Mouse (Mus musculus) adrenal gland, adult 18-20 months (tissue): ENCODE measurements around the gene Olfr1375. TPM values are rescaled to one million over a fixed set of nuclear protein-coding genes. Genes with fewer than 3 reads are reported as not detected.
"Not testable (repeated sequence)": the region's sequence is repeated elsewhere in the genome, so short reads cannot be mapped to it uniquely, and the experiment has no call there.

Source experiments
- DNase-seq, 2 experiments: peaks; one replicate each; pipeline ENCODE4 v3.0.0; 2021 to 2022; ENCODE audit warnings: low spot score in 2 of 2
- long read RNA-seq, 2 experiments: library from polyadenylated mRNA; stranded (forward); transcript quantifications; one replicate each; pipeline ENCODE4 v2.0.0; 2021
- total RNA-seq, 2 experiments: library from RNA; stranded (reverse); gene quantifications; 1 replicate in 1 of 2; 2 replicates in 1 of 2; pipeline ENCODE4 v1.2.3; 2021

Olfr1375 gene
- not detected for total RNA-seq
- long read RNA-seq, experiment 1: 0 reads
- long read RNA-seq, experiment 2: 0 reads

DNA sequence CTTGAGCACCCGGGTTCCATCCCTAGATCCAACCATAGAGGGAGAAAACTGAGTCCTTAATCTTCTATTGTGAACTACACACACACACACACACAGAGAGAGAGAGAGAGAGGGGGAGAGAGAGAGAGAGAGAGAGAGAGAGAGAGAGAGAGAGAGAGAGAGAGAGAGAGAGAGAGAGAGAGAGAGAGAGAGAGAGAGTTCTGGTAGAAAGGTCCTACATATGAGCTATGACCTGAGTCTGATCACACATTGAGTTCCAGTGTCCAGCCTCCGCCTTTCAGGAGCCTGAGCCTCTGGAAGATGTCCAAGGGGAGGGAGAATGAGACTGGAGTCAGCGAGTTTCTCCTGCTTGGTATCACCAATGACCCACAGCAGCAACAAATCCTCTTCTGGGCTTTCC lies at the start of gene Olfr1375:
Gene Olfr1375, plus strand, starts transcription at position 301 of the 400 bp plus-strand sequence.
- not testable (repeated sequence) for DNase-seq

DNA sequence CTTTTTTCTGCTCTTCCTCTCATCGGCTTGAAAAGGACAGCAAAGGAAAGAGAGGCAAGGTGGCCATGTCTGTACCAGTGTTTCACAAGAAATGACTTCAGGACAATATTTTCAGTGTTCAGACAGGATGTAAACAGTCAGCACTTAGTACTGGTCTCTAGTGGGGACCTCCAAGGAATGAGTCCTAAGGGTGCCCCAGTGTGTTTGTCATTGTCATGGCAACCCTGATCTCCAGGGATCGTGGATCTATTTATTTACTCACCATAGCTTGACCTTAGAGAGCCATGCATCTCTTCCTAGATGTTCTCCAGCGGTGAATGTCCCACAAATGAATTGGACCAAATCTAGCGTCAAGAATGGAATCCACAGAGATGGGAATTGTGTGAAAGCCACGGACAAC lies 44.6 kb upstream of the Olfr1375 start, which contains the start of gene Olfr51:
Gene Olfr51, plus strand, starts transcription at position 301 of the 400 bp plus-strand sequence.
- no peak for DNase-seq

DNA sequence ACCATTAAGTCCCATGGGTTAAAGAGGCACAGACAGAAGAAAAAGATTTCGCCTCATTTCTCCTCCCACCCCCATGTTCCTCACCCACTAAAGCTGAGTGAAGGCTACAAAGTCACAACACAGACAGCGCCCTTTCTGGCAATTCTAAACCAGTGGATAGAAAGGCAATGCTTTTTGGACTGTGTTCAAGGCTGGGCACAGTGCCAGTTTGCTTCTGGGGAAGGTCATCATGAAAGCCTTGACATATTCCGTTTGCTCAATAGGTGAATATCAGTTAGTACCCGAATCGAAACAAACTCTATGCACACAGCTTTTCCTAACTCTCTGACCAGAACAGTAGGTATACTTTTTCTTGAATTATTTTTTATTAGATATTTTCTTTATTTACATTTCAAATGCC lies 36.1 kb upstream of the Olfr1375 start:
- DNase-seq: peak; percentile 73 to 87

DNA sequence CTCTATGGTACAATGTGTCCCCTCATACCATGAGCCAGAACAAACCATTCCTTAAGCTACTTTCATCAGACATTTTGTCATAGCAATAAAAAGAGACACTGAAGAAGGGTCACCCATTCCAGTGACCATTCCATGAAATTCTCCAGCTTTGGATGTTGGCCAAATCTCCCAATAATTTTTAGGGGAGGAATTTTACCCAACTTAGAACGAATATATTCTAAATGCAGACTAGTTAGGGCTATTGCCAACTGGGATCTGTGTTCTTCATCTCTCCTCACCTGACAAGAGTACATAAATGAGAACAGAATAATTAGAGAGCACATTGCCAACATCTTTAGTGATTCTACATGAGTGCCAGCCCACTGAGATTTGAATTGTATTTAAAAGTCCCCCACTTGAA lies 34.0 kb upstream of the Olfr1375 start, which contains the start of gene Olfr54:
Gene Olfr54, plus strand, starts transcription at position 301 of the 400 bp plus-strand sequence.
- DNase-seq: no peak

DNA sequence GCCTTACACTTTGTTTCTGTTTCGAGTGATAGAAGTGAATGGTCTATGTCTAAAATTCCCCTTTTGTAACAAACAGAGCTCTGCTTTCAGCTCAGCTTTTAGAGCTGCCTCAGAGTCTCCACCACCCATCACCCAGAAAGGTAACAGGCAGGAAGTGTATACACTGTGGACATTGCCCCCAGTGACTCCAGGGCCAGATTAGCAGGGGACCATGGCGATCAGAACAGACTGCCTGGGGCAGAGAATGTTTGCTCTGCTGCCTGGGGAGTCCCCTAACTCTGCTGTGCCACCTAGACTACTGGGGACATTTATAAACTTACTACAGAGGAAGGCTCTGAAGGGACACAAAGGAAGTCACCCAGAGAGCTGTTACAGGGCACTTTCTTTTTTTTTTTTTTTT lies 31.6 kb upstream of the Olfr1375 start:
- DNase-seq: no peak

DNA sequence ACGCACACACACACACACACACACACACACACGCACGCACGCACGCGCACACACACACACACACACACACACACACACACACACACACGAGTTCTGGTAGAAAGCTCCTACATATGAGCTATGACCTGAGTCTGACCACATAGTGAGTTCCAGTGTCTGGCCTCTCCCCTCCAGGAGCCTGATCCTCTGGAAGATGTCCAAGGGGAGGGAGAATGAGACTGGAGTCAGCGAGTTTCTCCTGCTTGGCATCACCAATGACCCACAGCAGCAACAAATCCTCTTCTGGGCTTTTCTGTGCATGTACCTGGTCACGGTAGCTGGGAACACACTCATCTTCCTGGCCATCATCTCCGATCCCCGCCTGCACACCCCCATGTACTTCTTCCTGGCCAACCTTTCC lies 21.1 kb upstream of the Olfr1375 start:
- DNase-seq: not testable (repeated sequence)

DNA sequence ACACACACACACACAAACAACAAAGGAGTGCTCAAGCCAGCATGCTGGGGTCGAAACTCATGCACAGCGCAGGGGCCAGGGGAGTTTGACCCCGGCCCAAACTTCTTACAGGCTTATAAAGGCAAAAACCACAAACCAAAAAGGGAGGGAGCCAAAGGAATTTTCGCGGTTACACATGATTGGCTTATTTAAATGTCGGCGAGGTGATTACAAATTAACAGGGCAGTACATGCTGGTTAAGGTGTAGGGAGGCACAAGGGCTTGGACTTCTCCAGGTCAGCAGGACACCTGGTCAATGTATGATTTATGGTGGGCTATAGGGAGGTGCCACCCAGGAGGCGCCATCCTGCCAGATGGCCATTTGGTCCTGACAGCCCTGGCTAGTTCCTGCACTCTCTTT lies 18.5 kb upstream of the Olfr1375 start:
- not testable (repeated sequence) for DNase-seq

DNA sequence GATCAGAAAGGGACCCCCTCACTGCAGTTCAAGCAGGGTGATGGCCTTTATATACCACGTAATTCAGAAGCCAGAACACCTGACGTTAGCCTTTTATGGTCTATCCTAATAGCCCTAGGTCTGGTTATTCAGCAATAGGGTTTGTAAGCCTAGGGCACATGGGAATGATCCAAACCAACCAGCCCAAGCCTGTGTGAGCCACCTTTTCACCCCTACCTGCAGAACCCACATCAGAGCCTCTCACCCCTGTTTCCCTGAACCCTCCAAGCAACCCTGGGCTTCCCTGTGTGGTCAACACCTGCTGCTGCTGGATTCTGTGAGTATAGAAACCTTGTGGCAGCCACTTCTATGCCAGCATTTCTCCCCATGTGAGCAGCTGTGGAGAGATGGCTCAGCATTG lies 17.7 kb upstream of the Olfr1375 start:
- DNase-seq: no peak

DNA sequence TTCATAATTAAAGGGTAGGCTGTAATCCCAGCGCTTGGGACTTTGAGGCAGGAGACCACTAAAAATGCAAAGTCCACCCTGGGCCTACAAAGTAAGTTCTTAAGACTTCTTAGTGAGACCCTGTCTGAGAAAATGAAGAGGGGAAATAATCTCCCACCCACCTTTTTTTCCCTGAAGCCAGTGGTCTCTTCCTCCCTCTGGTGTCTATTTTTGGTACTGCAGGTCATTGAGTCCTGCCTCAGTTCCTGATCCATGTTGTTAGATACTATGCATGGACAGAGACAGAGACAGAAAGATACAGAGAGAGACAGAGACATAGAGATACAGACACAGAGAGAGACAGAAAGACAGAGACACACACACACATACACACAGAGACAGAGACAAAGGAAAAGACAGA lies 15.1 kb upstream of the Olfr1375 start:
- peak in 1 of 2 experiments; percentile 28 for DNase-seq

DNA sequence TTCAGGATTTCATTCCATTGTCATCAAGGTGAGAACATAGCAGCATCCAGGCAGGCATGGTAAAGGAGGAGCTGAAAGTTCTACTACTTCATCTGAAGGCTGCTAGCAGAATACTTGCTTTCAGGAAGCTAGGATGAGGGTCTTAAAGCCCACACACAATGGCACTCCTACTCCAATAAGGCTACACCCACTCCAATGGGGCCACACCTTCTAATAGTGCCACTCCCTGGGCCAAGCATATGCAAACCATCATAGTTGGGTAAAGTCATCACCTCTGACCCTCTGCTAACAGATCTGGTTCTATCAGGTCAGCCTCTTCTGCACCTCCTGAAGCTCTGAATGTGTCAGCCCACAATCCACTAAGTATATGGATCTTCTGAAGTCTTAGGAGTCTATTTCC lies 13.8 kb upstream of the Olfr1375 start:
- DNase-seq: not testable (repeated sequence)

DNA sequence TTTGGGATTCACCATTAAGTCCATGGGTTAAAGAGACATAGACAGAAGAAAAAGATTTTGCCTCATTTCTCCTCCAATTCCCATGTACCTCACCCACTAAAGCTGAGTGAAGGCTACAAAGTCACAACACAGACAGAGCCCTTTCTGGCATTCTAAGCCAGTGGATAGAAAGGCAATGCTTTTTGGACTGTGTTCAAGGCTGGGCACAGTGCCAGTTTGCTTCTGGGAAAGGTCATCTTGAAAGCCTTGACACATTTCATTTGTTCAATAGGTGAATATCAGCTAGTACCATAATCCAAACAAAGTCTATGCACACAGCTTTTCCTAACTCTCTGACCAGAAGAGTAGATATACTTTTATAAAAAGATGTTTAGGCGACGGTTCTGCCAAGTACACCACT lies 12.0 kb upstream of the Olfr1375 start:
- peak; percentile 55 to 61 for DNase-seq

DNA sequence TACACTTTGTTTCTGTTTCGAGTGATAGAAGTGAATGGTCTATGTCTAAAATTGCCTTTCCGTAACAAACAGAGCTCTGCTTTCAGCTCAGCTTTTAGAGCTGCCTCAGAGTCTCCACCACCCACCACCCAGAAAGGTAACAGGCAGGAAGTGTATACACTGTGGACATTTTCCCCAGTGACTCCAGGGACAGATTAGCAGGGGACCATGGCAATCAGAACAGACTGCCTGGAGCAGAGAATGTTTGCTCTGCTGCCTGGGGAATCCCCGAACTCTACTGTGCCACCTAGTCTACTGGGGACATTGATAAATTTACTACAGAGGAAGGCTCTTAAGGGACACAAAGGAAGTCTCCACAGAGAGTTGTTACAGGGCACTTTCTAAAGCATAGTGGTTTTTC lies 3.1 kb upstream of the Olfr1375 start:
- DNase-seq: not testable (repeated sequence)

DNA sequence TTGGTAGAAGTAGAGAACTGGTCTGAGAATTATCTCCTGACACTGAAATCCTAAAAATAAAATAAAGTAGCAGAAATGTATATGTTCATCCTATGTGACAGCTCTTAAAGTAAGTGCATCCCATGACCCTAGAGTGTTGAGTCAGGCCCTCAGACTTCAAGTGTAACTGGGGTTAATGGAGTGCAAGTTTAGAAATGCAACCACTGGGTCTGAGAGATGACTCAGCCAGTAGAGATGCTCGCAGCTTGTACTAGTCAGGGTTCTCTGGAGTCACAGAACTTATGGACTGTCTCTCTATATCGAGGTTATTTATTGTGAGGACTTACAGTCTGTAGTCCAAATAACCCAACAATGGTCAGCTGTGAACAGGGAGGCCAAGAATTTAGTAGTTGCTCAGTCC lies 3.8 kb downstream of the Olfr1375 start:
- no peak for DNase-seq

DNA sequence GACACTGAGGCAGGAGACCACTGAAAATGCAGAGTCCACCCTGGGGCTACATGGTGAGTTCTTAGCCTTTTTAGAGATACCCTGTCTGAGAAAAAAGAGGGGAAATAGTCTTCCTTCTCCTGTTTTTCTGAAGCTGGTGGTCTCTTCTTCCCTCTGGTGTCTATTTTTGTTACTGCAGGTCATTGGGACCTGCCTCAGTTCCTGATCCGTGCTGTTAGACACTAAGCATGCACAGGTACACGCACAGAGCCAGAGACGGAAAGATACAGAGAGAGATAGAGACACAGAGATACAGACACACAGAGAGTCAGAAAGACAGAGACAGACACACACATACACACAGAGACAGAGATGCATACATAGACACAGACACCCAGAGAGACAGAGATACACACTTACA lies 5.3 kb downstream of the Olfr1375 start:
- no peak for DNase-seq

DNA sequence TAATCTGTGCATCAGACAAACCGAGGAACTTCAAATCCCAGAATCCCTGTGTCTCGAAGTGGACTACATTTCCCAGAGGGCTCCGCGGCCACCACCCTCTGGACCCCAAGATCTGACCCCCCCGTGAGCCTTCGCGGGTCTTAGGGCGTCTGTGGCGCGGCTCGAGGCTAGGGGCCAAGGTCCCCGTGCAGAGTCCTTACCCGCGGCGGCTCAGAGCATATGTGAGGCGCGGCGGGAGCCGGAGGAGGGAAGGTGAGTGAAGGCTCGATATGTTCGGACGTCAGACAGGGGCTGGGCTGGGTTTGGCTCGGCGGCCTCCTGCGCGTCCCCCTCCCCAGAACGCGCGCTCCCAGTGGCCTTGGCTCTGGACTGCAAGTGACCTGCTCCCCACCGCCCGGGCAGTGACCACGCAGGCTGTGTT lies 11.3 kb downstream of the Olfr1375 start, which contains the start of gene Zfp354a:
Gene Zfp354a, plus strand, starts transcription at position 107 of the 421 bp plus-strand sequence.
- DNase-seq: peak; percentile 66

DNA sequence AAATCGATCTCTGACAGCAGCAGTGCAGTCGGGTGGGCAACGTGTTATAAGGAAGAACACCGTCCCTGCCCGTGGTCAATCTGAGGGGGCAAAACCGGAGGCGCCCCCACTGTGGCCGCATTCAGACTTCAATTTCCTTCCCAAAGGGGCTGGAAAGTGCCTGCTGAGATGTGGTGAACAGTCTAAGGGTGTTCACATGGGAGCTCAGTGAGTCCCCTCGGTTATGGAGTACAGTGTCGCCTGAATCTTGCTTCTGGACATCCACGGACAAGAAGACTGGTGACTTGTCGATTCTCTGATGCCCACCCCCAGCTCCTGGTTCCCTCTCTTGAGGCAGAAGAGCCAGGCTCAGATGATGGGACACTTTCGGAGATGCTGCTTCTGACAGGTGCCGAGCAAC lies 11.7 kb downstream of the Olfr1375 start:
- no peak for DNase-seq

DNA sequence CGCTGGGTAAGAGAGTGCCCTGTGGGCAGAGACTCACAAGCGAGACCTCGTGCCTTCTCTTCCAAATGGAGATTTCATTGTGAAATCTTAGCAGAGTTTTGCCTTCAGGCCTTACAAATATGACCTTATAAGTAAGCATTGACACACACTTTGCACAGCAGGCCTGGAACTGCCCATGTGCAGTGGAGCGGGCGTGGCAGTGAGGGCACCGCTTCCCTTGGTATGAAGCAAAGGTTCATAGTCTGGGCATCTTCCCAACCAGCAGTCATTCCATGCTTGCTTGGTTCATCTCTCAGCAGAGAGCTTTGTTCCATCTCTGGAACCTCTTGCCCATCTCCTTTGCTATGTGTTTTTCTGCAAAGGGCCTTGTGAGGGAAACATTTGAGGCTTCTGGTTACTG lies 13.1 kb downstream of the Olfr1375 start:
- no peak for DNase-seq

DNA sequence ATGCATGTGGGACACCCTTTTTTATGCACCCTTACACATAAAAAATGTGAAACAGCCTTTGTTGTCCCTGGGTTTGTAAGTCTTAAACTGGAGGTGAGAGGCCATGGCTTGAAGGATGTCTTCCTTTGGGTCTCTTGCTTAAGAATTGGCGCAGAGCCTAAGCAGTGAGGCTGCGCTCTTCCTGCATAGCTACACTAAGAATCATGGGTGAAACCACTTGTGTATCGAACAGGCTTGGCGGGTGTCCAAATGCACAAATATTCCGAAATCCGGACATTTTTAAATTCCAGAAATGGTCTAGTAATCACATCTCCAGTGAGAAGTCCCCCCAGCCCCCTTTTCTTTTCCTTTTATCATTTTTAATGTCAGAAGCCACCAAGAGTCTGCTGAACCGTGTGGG lies 15.4 kb downstream of the Olfr1375 start:
- no peak for DNase-seq

DNA sequence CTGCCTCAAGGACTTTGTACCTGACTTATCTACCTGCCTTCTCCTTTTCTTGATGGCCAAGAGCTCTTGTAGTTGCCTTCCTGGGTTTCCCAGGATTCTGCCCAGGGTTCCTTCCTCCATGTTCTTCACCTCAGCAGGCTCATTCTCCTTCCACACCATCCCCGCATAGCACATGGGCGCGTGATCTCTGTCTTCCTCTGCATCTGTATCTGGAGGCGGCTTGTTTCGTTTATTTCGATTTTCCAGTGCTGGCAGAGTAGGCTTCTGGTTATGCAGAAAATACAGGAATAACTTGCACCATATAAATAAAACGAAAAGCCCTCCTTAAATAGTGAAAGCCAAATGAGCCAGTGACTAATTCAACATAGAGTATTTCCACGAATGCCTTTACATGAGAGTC lies 15.9 kb downstream of the Olfr1375 start:
- DNase-seq: no peak

DNA sequence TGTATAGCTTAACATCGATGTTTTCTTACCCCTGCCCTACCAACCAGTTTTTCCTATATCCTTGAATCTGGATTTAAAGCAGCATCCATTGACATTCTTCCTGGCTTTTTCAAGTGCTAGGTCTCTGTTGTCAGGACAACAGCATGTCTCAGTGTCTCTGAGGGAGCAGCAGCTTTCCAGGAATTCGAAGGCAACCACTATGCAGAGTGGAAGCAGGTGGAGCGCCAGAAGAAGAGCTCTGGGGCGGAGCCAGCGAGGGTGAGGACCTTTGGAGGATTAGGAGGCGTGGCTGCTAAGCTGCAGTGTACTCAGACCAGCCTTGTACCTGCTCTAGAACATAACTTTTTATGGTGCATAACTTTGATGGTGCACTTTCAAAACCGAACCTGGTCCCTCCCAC lies 36.6 kb downstream of the Olfr1375 start:
- DNase-seq: no peak

DNA sequence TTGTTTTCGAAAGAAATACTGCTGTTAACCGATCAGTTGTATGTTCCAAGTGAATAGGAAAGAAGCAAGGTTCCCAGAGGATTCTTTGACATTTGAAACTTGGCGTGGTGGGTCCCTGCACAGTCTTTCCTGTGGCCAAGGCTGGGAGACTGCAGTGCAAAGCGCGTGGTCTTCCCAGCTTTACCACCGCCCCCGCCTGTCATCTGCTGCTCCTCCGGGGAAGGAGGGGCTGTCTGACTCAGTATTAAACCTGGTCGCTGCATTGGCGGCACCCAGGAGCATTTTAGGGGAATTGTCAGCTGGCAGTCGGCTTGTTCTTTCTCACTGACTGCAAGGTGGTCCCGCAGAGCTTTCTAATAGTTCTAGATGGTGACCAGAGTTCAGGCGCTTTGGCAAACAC lies 37.4 kb downstream of the Olfr1375 start:
- no peak for DNase-seq
